Mouse (Mus musculus) liver, adult 2 months (tissue): ENCODE results near the gene Gm19935.

ENCODE experiments used
- CTCF ChIP-seq: fragments of 200-500 bp; IDR thresholded peaks from 2 replicates; pipeline ENCODE4 v1.5.1; 2011; ENCODE audit warnings: low read depth, low read length, control low read depth
- POLR2A ChIP-seq: fragments of 200-500 bp; IDR thresholded peaks from 2 replicates; pipeline ENCODE4 v1.6.1; 2011; ENCODE audit warnings: low read length, control low read depth; ENCODE audit not compliant: insufficient read depth; ENCODE audit errors: extremely low read depth

DNA sequence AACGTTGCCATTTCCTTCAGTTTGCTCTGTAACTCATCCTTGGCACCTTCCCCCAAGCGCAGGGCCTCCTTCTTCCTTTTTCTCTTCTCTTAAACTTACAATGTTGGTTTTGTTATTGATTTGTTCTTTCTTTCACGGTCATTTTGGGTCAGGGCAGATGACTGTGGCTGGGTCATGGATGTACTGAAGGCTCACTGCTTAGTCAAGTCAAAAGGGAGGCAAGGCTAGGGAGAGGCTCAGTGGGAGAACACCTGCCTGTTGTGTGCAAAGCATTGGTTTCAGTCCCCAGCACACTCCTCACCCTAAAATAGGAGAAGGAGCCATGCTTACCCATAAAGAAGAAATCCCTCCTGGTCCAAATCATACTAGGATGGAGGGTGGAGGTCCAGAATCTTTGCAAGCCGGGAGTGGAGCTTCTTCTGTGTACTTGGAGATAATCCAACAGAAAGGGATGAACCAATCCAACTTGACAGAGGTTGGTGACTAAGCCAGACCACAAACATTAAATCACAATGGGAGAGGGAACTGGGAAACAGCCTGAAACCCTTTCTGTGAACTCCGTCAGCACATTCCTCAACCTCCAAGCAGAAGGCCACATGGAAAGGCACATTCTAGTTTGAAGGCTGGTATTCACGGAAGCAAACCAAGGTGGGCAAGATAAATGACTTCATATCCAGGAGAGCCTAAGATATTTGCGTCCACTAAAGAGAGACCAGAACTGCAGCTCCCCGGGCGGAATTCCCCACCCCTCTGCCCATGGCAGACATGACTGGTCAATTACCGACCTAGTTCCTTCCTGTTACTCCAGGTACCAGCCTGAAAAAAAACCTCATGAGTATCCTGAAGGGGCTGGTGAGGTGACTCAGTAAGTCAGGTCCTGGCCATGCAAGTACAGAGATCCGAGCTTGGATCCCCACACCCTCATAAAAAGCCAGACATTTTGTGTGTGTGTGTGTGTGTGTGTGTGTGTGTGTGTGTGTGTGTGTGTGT lies 22.8 kb upstream of the Gm19935 start:
- TF ChIP-seq CTCF (no peak), POLR2A (no peak)
